In genomic region chr8:77444166-77444870, GRCm38 (mm10) we compare ENCODE assay signal across 8 mouse cellular contexts.
A peak's percentile ranks its signal among the peaks of the same experiment; 100 is the strongest.
DNase-seq lines count a peak whose midpoint lies in the region; ATAC-seq and TF ChIP-seq lines count a peak whose summit lies in the region.

No protein-coding gene starts in this region.

- no peaks in the 10 kb centered on the region for H3K27me3 ChIP-seq in liver, adult 2 months (ENCODE audit: control insufficient read depth, insufficient read depth, low read length)
- no peaks in the 10 kb centered on the region for H3K27me3 ChIP-seq in liver, embryonic 12.5 days (replicated peaks)
- H3K27me3 ChIP-seq in heart, embryonic 14.5 days (ENCODE audit: control insufficient read depth, insufficient read depth, low read length): no peaks in the 10 kb centered on the region
- H3K27me3 ChIP-seq in myocyte (ENCODE audit: control insufficient read depth, insufficient read depth, insufficient read length): no peaks in the 10 kb centered on the region
- H3K27me3 ChIP-seq in midbrain, embryonic 11.5 days (ENCODE audit: control insufficient read depth, insufficient read depth, low read length): no peaks in the 10 kb centered on the region

- DNase-seq in liver, adult 2 months (ENCODE audit: extremely low read depth, low read depth, low spot score): peak; percentile 23
- peak; percentile 77 for DNase-seq in cerebellum, adult 9-10 months
- no peak for DNase-seq in spleen, adult 18-20 months
- DNase-seq in embryo, embryonic 10.5 days (ENCODE audit: low spot score): no peak
- no peak for DNase-seq in midbrain, embryonic 11.5 days (ENCODE audit: low spot score, missing footprints)

- no peak for TF ChIP-seq POLR2A in liver, adult 2 months (IDR thresholded peaks at IDR 0.05; ENCODE audit: extremely low read depth, insufficient read depth, low read length)
- TF ChIP-seq POLR2A in myocyte (IDR thresholded peaks at IDR 0.05; ENCODE audit: insufficient read length, low read depth): no peak

- no peak for ATAC-seq in liver, embryonic 12.5 days
- peak; percentile 89 for ATAC-seq in heart, embryonic 14.5 days (ENCODE audit: insufficient number of reproducible peaks, insufficient read depth, low FRiP score, low read depth)
- no peak for ATAC-seq in midbrain, embryonic 11.5 days (ENCODE audit: low FRiP score)

- no peak overlapping the region for H3K27ac ChIP-seq in liver, adult 2 months (replicated peaks; ENCODE audit: insufficient read depth, low read depth, low read length)
- no peak overlapping the region for H3K27ac ChIP-seq in liver, embryonic 12.5 days
- peak overlapping the region; percentile 84 to 90 for H3K27ac ChIP-seq in heart, embryonic 14.5 days (replicated peaks in 1 of 2; ENCODE audit: control insufficient read depth in 1 of 2, insufficient read depth in 1 of 2, low read depth in 2 of 2, low read length in 2 of 2)
- H3K27ac ChIP-seq in midbrain, embryonic 11.5 days (ENCODE audit: low read depth, low read length): no peak overlapping the region

- H3K4me2 ChIP-seq in liver, embryonic 12.5 days: no peak overlapping the region
- H3K4me2 ChIP-seq in heart, embryonic 14.5 days (ENCODE audit: low read length): peak overlapping the region; percentile 48
- peak overlapping the region; percentile 15 for H3K4me2 ChIP-seq in myocyte (ENCODE audit: low read depth)
- H3K4me2 ChIP-seq in midbrain, embryonic 11.5 days: no peak overlapping the region

- H3K36me3 ChIP-seq in liver, adult 2 months (ENCODE audit: control insufficient read depth, insufficient read depth, low read length): no peaks in the 10 kb centered on the region
- H3K36me3 ChIP-seq in liver, embryonic 12.5 days: peaks cover 18% of the 10 kb centered on the region
- H3K36me3 ChIP-seq in heart, embryonic 14.5 days (ENCODE audit: control insufficient read depth, insufficient read depth, low read length): peaks cover 11% of the 10 kb centered on the region
- peaks cover 11% of the 10 kb centered on the region for H3K36me3 ChIP-seq in myocyte (ENCODE audit: control insufficient read depth, insufficient read depth)
- H3K36me3 ChIP-seq in midbrain, embryonic 11.5 days (ENCODE audit: control insufficient read depth, insufficient read depth, low read length): no peaks in the 10 kb centered on the region

- H3K9ac ChIP-seq in liver, adult 2 months (ENCODE audit: low read depth, low read length): no peak overlapping the region
- no peak overlapping the region for H3K9ac ChIP-seq in liver, embryonic 12.5 days
- 0 out of 2 replicates have a peak overlapping the region, but pooled peaks have one; percentile 6 for H3K9ac ChIP-seq in heart, embryonic 14.5 days (ENCODE audit: low read length)
- no peak overlapping the region for H3K9ac ChIP-seq in midbrain, embryonic 11.5 days (ENCODE audit: low read length)

- TF ChIP-seq CTCF in liver, adult 2 months (IDR thresholded peaks at IDR 0.05; ENCODE audit: low read depth, low read length): no peak

- no peaks in the 10 kb centered on the region for H3K9me3 ChIP-seq in liver, embryonic 12.5 days (replicated peaks)
- peaks cover 23% of the 10 kb centered on the region for H3K9me3 ChIP-seq in heart, embryonic 14.5 days (ENCODE audit: control insufficient read depth, low read length)
- H3K9me3 ChIP-seq in midbrain, embryonic 11.5 days (ENCODE audit: control insufficient read depth, low read length): no peaks in the 10 kb centered on the region

- 80% methylated on average over 10 of the region's 10 CpGs for WGBS in liver, adult 2 months
- WGBS in liver, embryonic 12.5 days (ENCODE audit: insufficient replicate concordance): 67% methylated on average over 10 of the region's 10 CpGs
- whole genome bisulfite sequencing in heart, embryonic 14.5 days: 50% methylated on average over 10 of the region's 10 CpGs
- 84% methylated on average over 10 of the region's 10 CpGs for WGBS in midbrain, embryonic 11.5 days

- no peak overlapping the region for H3K4me3 ChIP-seq in liver, adult 2 months (ENCODE audit: insufficient read depth, low read depth, low read length)
- H3K4me3 ChIP-seq in liver, embryonic 12.5 days: no peak overlapping the region
- H3K4me3 ChIP-seq in heart, embryonic 14.5 days (ENCODE audit: control insufficient read depth in 1 of 2, insufficient read depth in 1 of 2, low read depth in 1 of 2, low read length in 2 of 2): peak overlapping the region in 1 of 2 experiments; percentile 8; a peak in 1 of 4 replicates
- H3K4me3 ChIP-seq in myocyte: no peak overlapping the region
- no peak overlapping the region for H3K4me3 ChIP-seq in midbrain, embryonic 11.5 days (ENCODE audit: low read depth, low read length)

- H3ac ChIP-seq in myocyte (ENCODE audit: control insufficient read depth, insufficient read length): no peak overlapping the region

- H3K79me2 ChIP-seq in liver, adult 2 months (ENCODE audit: control insufficient read depth, insufficient read depth, low read length): no peaks in the 10 kb centered on the region; the same call in 1 of the 2 replicates
- H3K79me2 ChIP-seq in myocyte (ENCODE audit: control insufficient read depth, insufficient read depth): peaks cover 23% of the 10 kb centered on the region

- H3K4me1 ChIP-seq in liver, adult 2 months (ENCODE audit: control insufficient read depth, insufficient read depth, low read length): no peaks in the 10 kb centered on the region
- peaks cover 25% of the 10 kb centered on the region for H3K4me1 ChIP-seq in liver, embryonic 12.5 days
- H3K4me1 ChIP-seq in heart, embryonic 14.5 days (ENCODE audit: control insufficient read depth in 2 of 2, insufficient read depth in 2 of 2, low read length in 2 of 2): peaks cover 9 to 15% of the 10 kb centered on the region in 2 experiments
- no peaks in the 10 kb centered on the region for H3K4me1 ChIP-seq in midbrain, embryonic 11.5 days (ENCODE audit: control insufficient read depth, insufficient read depth, low read length)

TF ChIP-seq in myocyte, 11 proteins besides CTCF, POLR2A, EP300 and RAD21:
- TF ChIP-seq MYOD1 (IDR thresholded peaks at IDR 0.05; ENCODE audit: control insufficient read depth in 1 of 3, insufficient read length in 2 of 3, low read depth in 2 of 3) (no peak), MAX (IDR thresholded peaks at IDR 0.05; ENCODE audit: low read depth) (no peak), REST (IDR thresholded peaks at IDR 0.05; ENCODE audit: insufficient read depth, insufficient read length) (no peak), TCF3 (IDR thresholded peaks at IDR 0.05; ENCODE audit: insufficient read length, low read depth) (no peak), CEBPB (IDR thresholded peaks at IDR 0.05; ENCODE audit: insufficient read depth, poor library complexity, severe bottlenecking) (no peak), SRF (IDR thresholded peaks at IDR 0.05; ENCODE audit: control insufficient read depth, insufficient read length, low read depth) (no peak)

Comparison
In these comparisons a context has a peak if more than half of its experiments do, and no peak if none do; other contexts are left out.
1. DNase-seq: peak in liver, adult 2 months (single experiment) and cerebellum, adult 9-10 months (single experiment); none in spleen, adult 18-20 months (0 of 2), embryo, embryonic 10.5 days (single experiment) and midbrain, embryonic 11.5 days (single experiment).
2. H3K27ac ChIP-seq: peak in heart, embryonic 14.5 days (2 of 2); none in liver, adult 2 months (single experiment), liver, embryonic 12.5 days (single experiment) and midbrain, embryonic 11.5 days (single experiment).
3. H3K4me2 ChIP-seq: peak in heart, embryonic 14.5 days (single experiment) and myocyte (single experiment); none in liver, embryonic 12.5 days (single experiment) and midbrain, embryonic 11.5 days (single experiment).